Mouse (Mus musculus) lung, postnatal 0 days (tissue): Measurements from ENCODE around the gene Cacng8. TPM values are rescaled to one million over a fixed set of nuclear protein-coding genes. Genes with fewer than 3 reads are reported as not detected.

ENCODE experiments used
- ATAC-seq: fragments of 200-750 bp; cut with Nextera tagmentation; 2 replicates; pipeline ENCODE4 v1.8.0; 2017; ENCODE audit warnings: moderate library complexity
- DNase-seq: peaks from one replicate; pipeline ENCODE4 v3.0.0-alpha.2; 2016; ENCODE audit warnings: low spot score
- H3K27ac ChIP-seq: fragments of 300-500 bp; sonication (generic); 2 replicates; pipeline ENCODE4 v1.5.1; 2014; ENCODE audit warnings: antibody characterized with exemption, mild to moderate bottlenecking, low read length, mixed read lengths
- H3K27me3 ChIP-seq: fragments of 300-500 bp; sonication (generic); replicated peaks from 2 replicates; pipeline ENCODE4 v1.6.1; 2014; ENCODE audit warnings: low read length, mixed read lengths; ENCODE audit not compliant: insufficient read depth
- H3K36me3 ChIP-seq: fragments of 300-500 bp; sonication (generic); 2 replicates; pipeline ENCODE4 v1.6.1; 2014; ENCODE audit warnings: low read length, mixed read lengths; ENCODE audit not compliant: insufficient read depth
- H3K4me1 ChIP-seq: fragments of 300-500 bp; sonication (generic); 2 replicates; pipeline ENCODE4 v1.6.1; 2014; ENCODE audit warnings: antibody characterized with exemption, low read depth, low read length, mixed read lengths; ENCODE audit not compliant: insufficient read depth
- H3K4me2 ChIP-seq: fragments of 300-500 bp; sonication (generic); replicated peaks from 2 replicates; pipeline ENCODE4 v1.6.1; 2014; ENCODE audit warnings: low read depth, mild to moderate bottlenecking, low read length, moderate library complexity, mixed read lengths
- H3K4me3 ChIP-seq: fragments of 300-500 bp; sonication (generic); 2 replicates; pipeline ENCODE4 v1.5.1; 2014; ENCODE audit warnings: low read depth, low read length
- H3K9ac ChIP-seq: fragments of 300-500 bp; sonication (generic); replicated peaks from 2 replicates; pipeline ENCODE4 v1.6.1; 2014; ENCODE audit warnings: low read depth, mild to moderate bottlenecking
- H3K9me3 ChIP-seq: fragments of 300-500 bp; sonication (generic); 2 replicates; pipeline ENCODE4 v1.6.1; 2016; ENCODE audit warnings: low read length, mixed read lengths
- CTCF ChIP-seq: IDR thresholded peaks from 2 replicates; pipeline ENCODE4 v1.5.1; 2016; ENCODE audit warnings: antibody characterized with exemption, mild to moderate bottlenecking
- EP300 ChIP-seq: IDR thresholded peaks from 2 replicates; pipeline ENCODE4 v1.6.1; 2016; ENCODE audit warnings: antibody characterized with exemption, mild to moderate bottlenecking, control low read depth
- WGBS: fragments of 180-500 bp; shearing (Covaris S2); extraction: QIAGEN DNeasy Blood & Tissue Kit; methylation state at CpG from one replicate; pipeline ENCODE4 v1.1.7; 2014; 5-methylcytosine and 5-hydroxymethylcytosine counted together
- polyA plus RNA-seq: library from polyadenylated mRNA; unstranded; fragments of >200 nt; fragmentation: Nextera tagmentation; extraction: Ambion mirVana; gene quantifications from 2 replicates; pipeline ENCODE4 v1.2.1, GENCODE M21; 2015

The Cacng8 gene
- polyA plus RNA-seq, 1 experiment from 2014 or later: 0.13 TPM

DNA sequence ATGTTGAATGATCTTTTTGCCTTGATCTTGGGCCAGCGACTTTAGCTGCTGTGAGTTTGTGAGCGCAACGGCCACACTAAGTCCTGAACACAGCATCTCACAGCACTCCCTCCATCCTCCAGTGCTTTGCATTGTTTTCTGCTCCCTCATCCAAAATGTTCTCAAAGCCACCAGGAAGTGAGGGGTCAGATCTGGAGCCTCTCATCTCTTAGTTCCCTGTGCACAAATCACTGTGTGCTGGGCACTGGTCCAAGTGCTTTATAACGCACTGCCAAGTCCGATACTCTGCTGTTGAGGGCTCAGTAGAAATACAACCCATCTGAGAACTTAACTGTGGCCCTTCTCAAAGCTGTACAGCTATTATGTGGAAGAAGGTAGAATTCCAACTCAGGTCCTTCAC is 47.5 kb downstream of the Cacng8 start:
- H3K4me1 ChIP-seq: no peaks in the 10 kb centered on the region
- 32% methylated on average over 5 of the region's 5 CpGs for WGBS
- no peak overlapping the region for H3K4me2 ChIP-seq
- DNase-seq (no peak), ATAC-seq (no peak)
- H3K4me3 ChIP-seq: no peak overlapping the region
- H3K36me3 ChIP-seq: no peaks in the 10 kb centered on the region
- no peak overlapping the region for H3K9ac ChIP-seq
- H3K27ac ChIP-seq: no peak overlapping the region
- TF ChIP-seq CTCF (no peak), EP300 (no peak)
- no peaks in the 10 kb centered on the region for H3K9me3 ChIP-seq
- H3K27me3 ChIP-seq: no peaks in the 10 kb centered on the region

DNA sequence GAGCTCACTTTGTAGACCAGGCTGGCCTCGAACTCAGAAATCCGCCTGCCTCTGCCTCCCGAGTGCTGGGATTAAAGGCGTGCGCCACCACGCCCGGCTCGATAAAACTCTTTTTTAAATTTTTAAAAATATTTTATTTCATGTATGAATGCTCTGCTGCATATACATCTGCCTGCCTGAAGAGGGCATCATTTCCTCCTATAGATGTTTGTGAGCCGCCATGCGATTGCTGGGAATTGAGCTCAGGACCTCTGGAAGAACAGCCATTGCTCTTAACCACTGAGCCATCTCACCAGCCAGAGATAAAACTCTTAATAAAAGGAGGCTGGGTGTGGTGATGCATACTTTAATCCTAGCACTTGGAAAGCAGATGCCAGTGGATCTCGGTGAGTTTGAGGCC is 49.5 kb downstream of the Cacng8 start:
- 86% methylated on average over 11 of the region's 11 CpGs for WGBS
- Histone ChIP-seq H3K4me3 (no peak overlapping the region), H3K27ac (no peak overlapping the region), H3K4me2 (no peak overlapping the region), H3K9me3 (no peaks in the 10 kb centered on the region), H3K27me3 (no peaks in the 10 kb centered on the region), H3K4me1 (no peaks in the 10 kb centered on the region), H3K36me3 (no peaks in the 10 kb centered on the region), H3K9ac (no peak overlapping the region)
- TF ChIP-seq EP300: no peak
- TF ChIP-seq CTCF: no peak
- DNase-seq: no peak
- ATAC-seq: no peak

DNA sequence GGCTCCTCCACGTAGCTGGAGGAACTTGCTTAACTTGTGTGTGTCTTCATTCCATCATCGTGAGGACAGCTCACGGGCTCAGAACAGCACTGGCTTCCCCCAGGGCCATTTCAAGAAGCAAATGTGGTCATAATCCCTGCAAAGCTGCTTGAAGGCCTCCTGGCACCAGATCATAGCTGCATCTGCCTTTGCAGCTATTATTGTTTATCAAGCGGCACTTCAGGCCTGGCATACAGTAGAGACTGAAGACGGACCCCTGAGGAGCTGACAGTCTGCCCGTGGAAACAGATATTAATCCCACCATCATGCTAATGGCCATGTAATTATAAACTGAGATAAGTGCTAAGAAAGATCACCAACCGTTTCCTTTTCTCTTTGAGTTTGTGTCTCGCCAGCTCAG is 50.0 kb downstream of the Cacng8 start:
- no peaks in the 10 kb centered on the region for H3K36me3 ChIP-seq
- H3K9me3 ChIP-seq: no peaks in the 10 kb centered on the region
- no peaks in the 10 kb centered on the region for H3K4me1 ChIP-seq
- WGBS: 50% methylated on average over 8 of the region's 8 CpGs
- ATAC-seq (no peak), DNase-seq (no peak)
- H3K4me3 ChIP-seq: no peak overlapping the region
- no peak for TF ChIP-seq CTCF
- H3K4me2 ChIP-seq: no peak overlapping the region
- no peaks in the 10 kb centered on the region for H3K27me3 ChIP-seq
- no peak overlapping the region for H3K27ac ChIP-seq
- no peak overlapping the region for H3K9ac ChIP-seq

GRCm38 (mm10) chr7:3442476-3443062 is 52.1 kb downstream of the Cacng8 start:
- Histone ChIP-seq H3K9ac (no peak overlapping the region), H3K27ac (no peak overlapping the region), H3K27me3 (no peaks in the 10 kb centered on the region), H3K4me3 (no peak overlapping the region), H3K36me3 (no peaks in the 10 kb centered on the region), H3K4me2 (no peak overlapping the region), H3K4me1 (no peaks in the 10 kb centered on the region), H3K9me3 (no peaks in the 10 kb centered on the region)
- no peak for TF ChIP-seq CTCF
- DNase-seq (peak; percentile 6), ATAC-seq (no peak)
- WGBS: 77% methylated on average over 10 of the region's 10 CpGs

GRCm38 (mm10) chr7:3444678-3445077 is 54.2 kb downstream of the Cacng8 start:
- Histone ChIP-seq H3K4me2 (no peak overlapping the region), H3K4me3 (no peak overlapping the region), H3K36me3 (no peaks in the 10 kb centered on the region), H3K27me3 (no peaks in the 10 kb centered on the region), H3K4me1 (no peaks in the 10 kb centered on the region), H3K27ac (no peak overlapping the region), H3K9me3 (no peaks in the 10 kb centered on the region), H3K9ac (no peak overlapping the region)
- DNase-seq (no peak), ATAC-seq (no peak)
- no peak for TF ChIP-seq EP300
- TF ChIP-seq CTCF: no peak
- WGBS: 61% methylated on average over 3 of the region's 3 CpGs

GRCm38 (mm10) chr7:3446584-3446983 is 56.1 kb downstream of the Cacng8 start:
- TF ChIP-seq CTCF: no peak
- no peak for TF ChIP-seq EP300
- ATAC-seq: no peak
- Histone ChIP-seq H3K27me3 (no peaks in the 10 kb centered on the region), H3K36me3 (no peaks in the 10 kb centered on the region), H3K9ac (no peak overlapping the region), H3K4me1 (no peaks in the 10 kb centered on the region), H3K4me2 (no peak overlapping the region), H3K27ac (no peak overlapping the region), H3K9me3 (no peaks in the 10 kb centered on the region), H3K4me3 (no peak overlapping the region)
- 40% methylated on average over 3 of the region's 3 CpGs for WGBS
- DNase-seq: no peak

DNA sequence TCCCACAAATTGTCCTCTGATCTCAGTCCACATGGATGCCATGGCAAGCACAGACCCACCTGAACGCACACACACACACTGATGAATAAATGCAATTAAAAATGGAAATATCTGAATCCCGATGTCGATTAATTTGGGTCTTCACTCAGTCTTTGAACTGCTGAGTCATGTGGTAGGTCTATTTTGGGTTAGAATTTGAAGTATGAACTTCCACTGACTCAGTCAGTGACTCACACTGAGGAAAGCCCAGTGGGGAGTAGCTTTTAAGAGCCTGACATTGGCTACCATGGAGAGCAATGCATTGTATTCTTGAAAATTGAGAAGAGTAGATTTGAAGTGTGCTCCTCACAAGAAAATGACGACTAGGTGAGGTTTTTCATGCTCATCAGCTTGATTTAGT is 56.5 kb downstream of the Cacng8 start:
- TF ChIP-seq CTCF (no peak), EP300 (no peak)
- Histone ChIP-seq H3K36me3 (no peaks in the 10 kb centered on the region), H3K4me1 (no peaks in the 10 kb centered on the region), H3K9me3 (no peaks in the 10 kb centered on the region), H3K4me2 (no peak overlapping the region), H3K9ac (no peak overlapping the region), H3K27me3 (no peaks in the 10 kb centered on the region), H3K27ac (no peak overlapping the region), H3K4me3 (no peak overlapping the region)
- ATAC-seq (no peak), DNase-seq (no peak)
- 65% methylated on average over 4 of the region's 4 CpGs for WGBS
